Mouse (Mus musculus): ENCODE results near the gene Fam89b. TPM values are rescaled to one million over a fixed set of nuclear protein-coding genes. Genes with fewer than 3 reads are reported as not detected.

The Fam89b gene
- 10 to 100 TPM; 41.4 to 66.5 TPM for total RNA-seq (2021)
- long read RNA-seq, experiment 1, transcript Fam89b-203 (2 exons, 1,160 nt): minor isoform, 6 of 90 reads
- long read RNA-seq, experiment 1, transcript Fam89b-202 (2 exons, 1,189 nt): minor isoform, 11 of 90 reads
- long read RNA-seq, experiment 1, transcript Fam89b-201 (2 exons, 1,197 nt): major isoform, 72 of 90 reads
- long read RNA-seq, experiment 1, partial matches to known transcripts: 0 of 90 reads
- long read RNA-seq, experiment 1, other reads (novel, unspliced or antisense): 1 of 90 reads
- long read RNA-seq, experiment 2, transcript Fam89b-201 (2 exons, 1,197 nt): major isoform, 30 of 37 reads
- long read RNA-seq, experiment 2, partial matches to known transcripts: 0 of 37 reads
- long read RNA-seq, experiment 2, other reads (novel, unspliced or antisense): 0 of 37 reads

GRCm38 (mm10) chr19:5729444-5729815 is at the start of gene Fam89b:
TSS of gene Fam89b (minus strand) at chr19:5729653.
- peak; percentile 93 to 97 for DNase-seq

- no peak for DNase-seq
These were observed 48.9 kb upstream of the Fam89b start for GRCm38 (mm10) chr19:5778312-5778711.

- no peak for DNase-seq
These were observed 48.1 kb upstream of the Fam89b start for GRCm38 (mm10) chr19:5777387-5778032.

DNA sequence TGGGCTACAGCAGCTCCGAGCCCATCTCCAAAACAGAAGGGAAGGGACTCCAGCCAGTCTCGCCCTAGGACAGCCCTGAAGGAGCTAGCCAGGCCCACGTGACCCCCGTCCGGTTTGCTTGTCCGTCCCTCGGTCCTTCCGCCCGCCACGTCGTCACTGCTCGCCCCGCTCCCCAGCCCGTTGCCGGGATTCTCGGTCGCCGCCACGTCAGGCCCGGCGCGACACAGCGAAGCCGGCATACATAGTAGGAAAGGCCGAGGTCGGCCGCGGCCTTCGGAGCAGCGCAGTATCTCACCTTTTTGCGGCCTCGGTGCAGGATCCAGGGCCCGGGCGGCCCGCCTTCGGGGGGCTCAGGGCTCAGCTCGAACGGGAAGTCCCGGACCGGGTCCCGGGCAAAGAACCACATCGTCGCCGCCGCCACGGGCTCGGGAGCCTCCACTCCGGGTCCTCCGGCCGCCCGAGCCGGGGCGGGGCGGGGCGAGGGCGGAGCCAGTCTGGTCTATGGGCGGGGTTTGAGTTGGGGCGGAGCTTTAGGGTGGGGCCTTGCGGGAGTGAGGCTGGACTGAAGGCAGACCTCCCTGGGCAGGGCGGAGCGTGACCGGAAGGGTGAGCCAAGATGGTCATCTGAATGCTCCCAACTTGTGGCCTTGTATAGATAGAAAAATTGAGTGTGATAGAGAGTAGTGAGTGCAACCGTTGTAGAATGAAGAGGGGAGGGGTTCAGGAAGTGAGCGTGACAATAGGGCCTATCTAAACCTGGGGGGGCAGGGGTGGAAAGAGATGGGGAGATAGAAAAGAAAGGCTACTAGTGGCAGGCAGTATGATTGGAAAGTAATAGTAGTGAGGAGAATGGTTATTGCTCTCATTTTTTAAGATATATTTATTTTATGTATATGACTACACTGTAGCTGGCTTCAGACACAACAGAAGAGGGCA is 41.7 kb upstream of the Fam89b start, which contains the start of gene Scyl1:
Gene Scyl1 (minus strand): TSS at position 495 of the 936 bp plus-strand sequence.
- DNase-seq: peak; percentile 96 to 97

- DNase-seq: no peak
These were observed 40.9 kb upstream of the Fam89b start for GRCm38 (mm10) chr19:5770311-5770710.

GRCm38 (mm10) chr19:5767271-5767670 is 37.8 kb upstream of the Fam89b start:
- DNase-seq: no peak

GRCm38 (mm10) chr19:5763163-5763562 is 33.7 kb upstream of the Fam89b start:
- peak in 1 of 2 experiments; percentile 56 for DNase-seq

DNA sequence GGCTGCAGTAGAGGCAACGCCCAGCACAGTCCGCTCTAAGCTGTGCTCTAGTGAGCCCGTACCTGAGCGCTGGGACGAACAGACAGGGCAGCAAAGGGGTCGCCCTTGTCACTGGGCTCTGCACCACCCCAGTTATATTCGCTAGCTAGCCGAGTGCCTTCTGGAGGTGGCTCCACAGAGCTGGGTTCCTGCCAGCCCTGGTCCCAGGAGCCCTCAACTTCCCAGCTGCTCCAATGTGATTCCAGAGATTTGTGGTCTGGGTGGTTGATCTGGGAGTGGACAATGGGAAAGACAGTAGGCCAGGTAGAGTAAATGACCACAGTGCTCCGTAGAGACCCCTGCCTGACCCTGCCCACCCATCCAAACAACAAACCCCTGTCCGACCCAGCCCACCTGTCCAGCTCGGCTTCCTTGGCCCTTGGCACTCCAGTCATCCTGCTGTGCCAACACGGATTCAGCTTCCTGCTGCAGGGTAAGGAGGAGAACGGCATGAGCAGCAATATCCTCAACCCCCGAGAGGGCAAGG is 29.5 kb upstream of the Fam89b start:
- DNase-seq: no peak

GRCm38 (mm10) chr19:5756991-5757636 is 27.7 kb upstream of the Fam89b start:
- no peak for DNase-seq

DNA sequence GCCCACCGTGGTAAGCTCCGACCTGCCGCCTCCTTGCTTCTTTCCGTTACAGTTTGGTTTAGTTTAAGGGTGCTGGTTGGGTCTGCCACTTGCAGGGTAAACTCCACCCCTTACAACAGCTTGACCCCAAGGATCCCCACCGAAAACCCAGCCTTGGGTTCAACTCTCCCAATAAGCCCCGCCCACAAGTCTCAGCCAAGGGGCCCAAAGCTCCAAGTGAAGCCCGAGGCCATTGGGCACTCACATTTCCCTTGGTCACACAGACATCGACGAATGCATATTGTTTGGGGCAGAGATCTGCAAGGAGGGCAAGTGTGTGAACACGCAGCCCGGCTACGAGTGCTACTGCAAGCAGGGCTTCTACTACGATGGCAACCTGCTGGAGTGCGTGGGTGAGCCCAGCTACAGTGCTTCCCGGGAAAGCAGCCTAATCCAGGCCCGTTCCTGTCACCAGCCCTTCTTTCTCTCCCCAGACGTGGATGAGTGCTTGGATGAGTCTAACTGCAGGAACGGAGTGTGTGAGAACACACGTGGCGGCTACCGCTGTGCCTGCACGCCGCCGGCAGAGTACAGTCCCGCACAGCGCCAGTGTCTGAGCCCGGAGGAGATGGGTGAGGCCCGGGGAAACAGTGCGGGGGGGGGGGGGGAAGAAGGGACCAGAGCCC is 27.0 kb upstream of the Fam89b start:
- no peak for DNase-seq

DNA sequence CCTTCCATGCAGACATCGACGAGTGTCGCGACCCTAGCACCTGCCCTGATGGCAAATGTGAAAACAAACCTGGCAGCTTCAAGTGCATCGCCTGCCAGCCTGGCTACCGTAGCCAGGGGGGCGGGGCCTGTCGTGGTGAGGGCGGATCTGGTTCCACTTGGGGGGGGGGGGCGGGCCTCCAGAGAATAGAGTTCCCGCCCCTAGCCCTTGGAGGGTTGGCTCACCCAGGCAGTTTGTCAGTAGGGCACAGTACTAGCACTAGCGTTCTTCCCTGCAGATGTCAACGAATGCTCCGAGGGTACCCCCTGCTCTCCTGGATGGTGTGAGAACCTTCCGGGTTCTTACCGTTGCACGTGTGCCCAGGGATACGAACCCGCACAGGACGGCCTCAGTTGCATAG is 22.3 kb upstream of the Fam89b start:
- peak; percentile 80 to 90 for DNase-seq

DNA sequence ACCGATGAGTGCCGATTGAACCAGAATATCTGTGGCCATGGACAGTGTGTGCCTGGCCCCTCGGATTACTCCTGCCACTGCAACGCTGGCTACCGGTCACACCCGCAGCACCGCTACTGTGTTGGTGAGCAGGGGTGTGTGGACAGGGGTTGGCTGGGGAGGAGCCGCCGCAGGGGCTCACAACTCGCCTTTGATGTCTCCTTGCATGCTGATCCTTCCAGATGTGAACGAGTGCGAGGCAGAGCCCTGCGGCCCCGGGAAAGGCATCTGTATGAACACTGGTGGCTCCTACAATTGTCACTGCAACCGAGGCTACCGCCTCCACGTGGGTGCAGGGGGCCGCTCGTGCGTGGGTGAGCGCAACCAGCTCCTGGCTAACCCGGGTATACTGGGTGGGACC is 21.5 kb upstream of the Fam89b start:
- no peak for DNase-seq

- DNase-seq: peak; percentile 83 to 85
These were observed 20.0 kb upstream of the Fam89b start for GRCm38 (mm10) chr19:5749476-5749875.

DNA sequence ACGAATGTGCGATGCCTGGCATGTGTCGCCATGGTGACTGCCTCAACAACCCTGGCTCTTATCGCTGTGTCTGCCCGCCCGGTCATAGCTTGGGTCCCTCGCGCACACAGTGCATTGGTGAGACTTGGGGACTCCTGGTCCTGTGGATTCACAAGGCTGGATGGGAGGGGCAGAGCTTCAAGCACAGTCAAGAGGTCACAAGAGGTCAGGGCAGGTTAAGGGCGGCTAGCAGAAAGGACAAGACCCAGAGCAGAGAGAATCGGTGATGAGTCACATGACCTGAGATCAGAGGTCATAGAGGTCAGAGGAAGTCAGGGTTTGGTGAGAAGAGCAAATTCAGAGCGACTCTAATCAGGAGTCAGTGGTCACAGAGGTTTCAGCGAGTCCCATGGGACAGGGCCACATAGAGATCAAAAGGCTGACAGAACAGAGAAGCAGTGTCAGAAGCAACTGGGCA is 17.5 kb upstream of the Fam89b start:
- no peak for DNase-seq

DNA sequence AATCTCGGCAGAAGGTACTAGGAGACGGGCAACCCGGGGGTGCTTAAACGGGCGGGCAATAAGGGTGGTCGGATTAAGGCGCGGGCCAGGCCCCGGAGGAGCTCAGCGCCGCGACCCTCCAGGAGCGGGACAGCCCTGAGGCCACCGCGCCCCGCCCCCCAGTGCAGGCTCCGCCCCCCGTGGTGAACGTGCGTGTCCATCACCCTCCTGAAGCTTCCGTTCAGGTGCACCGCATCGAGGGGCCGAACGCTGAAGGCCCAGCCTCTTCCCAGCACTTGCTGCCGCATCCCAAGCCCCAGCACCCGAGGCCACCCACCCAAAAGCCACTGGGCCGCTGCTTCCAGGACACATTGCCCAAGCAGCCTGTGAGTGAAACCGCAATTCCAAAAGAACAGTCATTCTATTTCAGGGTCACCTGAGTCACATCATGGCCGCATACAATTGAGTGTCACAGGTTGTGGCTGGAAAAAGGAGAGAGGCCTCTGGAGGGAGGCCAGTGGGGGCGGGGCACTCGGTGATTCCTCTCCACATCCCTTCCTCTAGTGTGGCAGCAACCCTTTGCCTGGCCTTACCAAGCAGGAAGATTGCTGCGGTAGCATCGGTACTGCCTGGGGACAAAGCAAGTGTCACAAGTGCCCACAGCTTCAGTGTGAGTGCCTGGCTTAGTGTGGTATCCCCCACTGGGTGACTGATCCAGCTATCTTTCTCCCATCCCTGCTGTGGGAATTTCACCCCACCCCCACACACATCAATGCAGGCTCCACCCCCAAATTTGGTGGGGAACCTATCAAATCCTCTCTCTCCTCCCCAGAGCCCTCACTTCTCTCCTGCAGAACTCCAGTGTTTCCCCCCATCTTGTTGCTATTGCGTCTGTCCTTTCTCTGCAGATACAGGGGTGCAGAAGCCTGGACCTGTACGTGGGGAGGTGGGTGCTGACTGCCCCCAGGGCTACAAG is 16.6 kb upstream of the Fam89b start:
- peak; percentile 84 to 88 for DNase-seq

GRCm38 (mm10) chr19:5743576-5743975 is 14.1 kb upstream of the Fam89b start:
- DNase-seq: peak; percentile 76

DNA sequence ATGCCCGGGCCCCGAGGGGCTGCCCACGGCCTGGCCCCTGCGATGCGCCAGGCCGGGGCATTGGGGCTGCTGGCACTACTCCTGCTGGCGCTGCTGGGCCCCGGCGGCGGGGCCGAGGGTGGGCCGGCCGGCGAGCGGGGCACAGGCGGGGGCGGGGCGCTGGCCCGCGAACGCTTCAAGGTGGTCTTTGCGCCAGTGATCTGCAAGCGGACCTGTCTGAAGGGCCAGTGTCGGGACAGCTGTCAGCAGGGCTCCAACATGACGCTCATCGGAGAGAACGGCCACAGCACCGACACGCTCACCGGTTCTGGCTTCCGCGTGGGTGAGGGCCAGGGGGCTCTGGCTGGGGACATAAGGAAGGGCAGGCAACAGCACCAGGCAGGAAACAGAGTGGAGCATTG is 12.8 kb upstream of the Fam89b start:
- DNase-seq: peak; percentile 51 to 69

- DNase-seq: peak; percentile 86 to 90
These were observed 12.3 kb upstream of the Fam89b start for GRCm38 (mm10) chr19:5741641-5742240.

All from adrenal gland, postnatal 36 days (tissue).